Mouse (Mus musculus) lung, postnatal 0 days (tissue): ENCODE results near the gene Herc6. TPM values are rescaled to one million over a fixed set of nuclear protein-coding genes. Genes with fewer than 3 reads are reported as not detected.

Experiments used
- ATAC-seq: fragments of 200-750 bp; cut with Nextera tagmentation; 2 replicates; pipeline ENCODE4 v1.8.0; 2017; ENCODE audit warnings: moderate library complexity
- DNase-seq: peaks from one replicate; pipeline ENCODE4 v3.0.0-alpha.2; 2016; ENCODE audit warnings: low spot score
- H3K27ac ChIP-seq: fragments of 300-500 bp; sonication (generic); 2 replicates; pipeline ENCODE4 v1.5.1; 2014; ENCODE audit warnings: antibody characterized with exemption, mild to moderate bottlenecking, low read length, mixed read lengths
- H3K27me3 ChIP-seq: fragments of 300-500 bp; sonication (generic); replicated peaks from 2 replicates; pipeline ENCODE4 v1.6.1; 2014; ENCODE audit warnings: low read length, mixed read lengths; ENCODE audit not compliant: insufficient read depth
- H3K36me3 ChIP-seq: fragments of 300-500 bp; sonication (generic); 2 replicates; pipeline ENCODE4 v1.6.1; 2014; ENCODE audit warnings: low read length, mixed read lengths; ENCODE audit not compliant: insufficient read depth
- H3K4me1 ChIP-seq: fragments of 300-500 bp; sonication (generic); 2 replicates; pipeline ENCODE4 v1.6.1; 2014; ENCODE audit warnings: antibody characterized with exemption, low read depth, low read length, mixed read lengths; ENCODE audit not compliant: insufficient read depth
- H3K4me2 ChIP-seq: fragments of 300-500 bp; sonication (generic); replicated peaks from 2 replicates; pipeline ENCODE4 v1.6.1; 2014; ENCODE audit warnings: low read depth, mild to moderate bottlenecking, low read length, moderate library complexity, mixed read lengths
- H3K4me3 ChIP-seq: fragments of 300-500 bp; sonication (generic); 2 replicates; pipeline ENCODE4 v1.5.1; 2014; ENCODE audit warnings: low read depth, low read length
- H3K9ac ChIP-seq: fragments of 300-500 bp; sonication (generic); replicated peaks from 2 replicates; pipeline ENCODE4 v1.6.1; 2014; ENCODE audit warnings: low read depth, mild to moderate bottlenecking
- H3K9me3 ChIP-seq: fragments of 300-500 bp; sonication (generic); 2 replicates; pipeline ENCODE4 v1.6.1; 2016; ENCODE audit warnings: low read length, mixed read lengths
- CTCF ChIP-seq: IDR thresholded peaks from 2 replicates; pipeline ENCODE4 v1.5.1; 2016; ENCODE audit warnings: antibody characterized with exemption, mild to moderate bottlenecking
- EP300 ChIP-seq: IDR thresholded peaks from 2 replicates; pipeline ENCODE4 v1.6.1; 2016; ENCODE audit warnings: antibody characterized with exemption, mild to moderate bottlenecking, control low read depth
- WGBS: fragments of 180-500 bp; shearing (Covaris S2); extraction: QIAGEN DNeasy Blood & Tissue Kit; methylation state at CpG from one replicate; pipeline ENCODE4 v1.1.7; 2014; 5-methylcytosine and 5-hydroxymethylcytosine counted together
- polyA plus RNA-seq: library from polyadenylated mRNA; unstranded; fragments of >200 nt; fragmentation: Nextera tagmentation; extraction: Ambion mirVana; gene quantifications from 2 replicates; pipeline ENCODE4 v1.2.1, GENCODE M21; 2015

Gene Herc6
- polyA plus RNA-seq, 1 experiment from 2014 or later: 3.5 TPM

GRCm38 (mm10) chr6:57691467-57692261 is 110.9 kb downstream of the Herc6 start, which contains the start of gene Pyurf:
Pyurf (minus strand) TSS chr6:57692078.
- WGBS: under 1% methylated on average over 44 of the region's 52 CpGs
- H3K27ac ChIP-seq: peak within 1 kb of the TSS; percentile 91
- no peaks in the 10 kb centered on the region; the same call in 1 of the 2 replicates for H3K4me1 ChIP-seq
- TF ChIP-seq EP300: no peak
- TF ChIP-seq CTCF: 0 out of 2 replicates have a peak, but pooled peaks have one; percentile 26
- H3K4me3 ChIP-seq: peak within 1 kb of the TSS; percentile 71
- DNase-seq: peak; percentile 94
- H3K9ac ChIP-seq: peak within 1 kb of the TSS; percentile 56
- no peaks in the 10 kb centered on the region for H3K27me3 ChIP-seq
- peak within 1 kb of the TSS; percentile 78 for H3K4me2 ChIP-seq
- H3K36me3 ChIP-seq: no peaks in the 10 kb centered on the region; the same call in 1 of the 2 replicates
- no peaks in the 10 kb centered on the region for H3K9me3 ChIP-seq
- peak; percentile 99 for ATAC-seq

- WGBS: 81% methylated on average over 3 of the region's 3 CpGs
These were observed 112.3 kb downstream of the Herc6 start for GRCm38 (mm10) chr6:57693116-57693515.

GRCm38 (mm10) chr6:57701686-57702085 is 120.9 kb downstream of the Herc6 start:
- Histone ChIP-seq H3K9me3 (no peaks in the 10 kb centered on the region), H3K4me3 (no peak overlapping the region), H3K9ac (no peak overlapping the region), H3K27ac (no peak overlapping the region), H3K4me1 (no peaks in the 10 kb centered on the region), H3K36me3 (no peaks in the 10 kb centered on the region), H3K4me2 (no peak overlapping the region), H3K27me3 (no peaks in the 10 kb centered on the region)
- WGBS: 67% methylated on average over 4 of the region's 4 CpGs
- ATAC-seq (no peak), DNase-seq (no peak)
- no peak for TF ChIP-seq EP300
- TF ChIP-seq CTCF: no peak

More at GRCm38 (mm10) chr6:57693116-57693515, 112.3 kb downstream of the Herc6 start:
- Histone ChIP-seq H3K4me2 (no peak overlapping the region), H3K27ac (no peak overlapping the region), H3K4me1 (no peaks in the 10 kb centered on the region; the same call in 1 of the 2 replicates), H3K9ac (no peak overlapping the region), H3K27me3 (no peaks in the 10 kb centered on the region), H3K36me3 (no peaks in the 10 kb centered on the region; the same call in 1 of the 2 replicates), H3K9me3 (no peaks in the 10 kb centered on the region), H3K4me3 (no peak overlapping the region)
- ATAC-seq (no peak), DNase-seq (no peak)
- TF ChIP-seq EP300 (no peak), CTCF (no peak)

- TF ChIP-seq CTCF (no peak), EP300 (no peak)
- H3K27me3 ChIP-seq: no peaks in the 10 kb centered on the region
- ATAC-seq (no peak), DNase-seq (peak; percentile 37)
- peak within 1 kb of the TSS; percentile 69 for H3K4me2 ChIP-seq
- peak within 1 kb of the TSS; percentile 68 for H3K4me3 ChIP-seq
- peak within 1 kb of the TSS; percentile 60 for H3K9ac ChIP-seq
- no peaks in the 10 kb centered on the region for H3K9me3 ChIP-seq
- WGBS: under 1% methylated on average over 10 of the region's 10 CpGs
- H3K27ac ChIP-seq: peak within 1 kb of the TSS; percentile 93
- no peaks in the 10 kb centered on the region for H3K4me1 ChIP-seq
- no peaks in the 10 kb centered on the region for H3K36me3 ChIP-seq
These were observed 121.6 kb downstream of the Herc6 start, which contains the start of gene Lancl2 for GRCm38 (mm10) chr6:57702376-57702742. Lancl2 (plus strand) TSS chr6:57702540.

- H3K4me3 ChIP-seq: peak overlapping the region; percentile 68
- peak; percentile 97 for DNase-seq
- no peaks in the 10 kb centered on the region for H3K4me1 ChIP-seq
- no peak for TF ChIP-seq CTCF
- TF ChIP-seq EP300: no peak
- no peaks in the 10 kb centered on the region for H3K27me3 ChIP-seq
- H3K27ac ChIP-seq: peak overlapping the region; percentile 93
- no peaks in the 10 kb centered on the region for H3K9me3 ChIP-seq
- ATAC-seq: peak; percentile 100
- under 1% methylated on average over 59 of the region's 59 CpGs for WGBS
- peak overlapping the region; percentile 60 for H3K9ac ChIP-seq
- no peaks in the 10 kb centered on the region for H3K36me3 ChIP-seq
- H3K4me2 ChIP-seq: peak overlapping the region; percentile 69
These were observed 122.1 kb downstream of the Herc6 start for GRCm38 (mm10) chr6:57702743-57703499.

- Histone ChIP-seq H3K36me3 (no peaks in the 10 kb centered on the region), H3K9me3 (no peaks in the 10 kb centered on the region), H3K4me1 (no peaks in the 10 kb centered on the region), H3K27ac (peak overlapping the region; percentile 93), H3K27me3 (no peaks in the 10 kb centered on the region), H3K9ac (peak overlapping the region; percentile 60; the same call in 1 of the 2 replicates), H3K4me3 (peak overlapping the region; percentile 68), H3K4me2 (peak overlapping the region; percentile 69)
- TF ChIP-seq CTCF (no peak), EP300 (no peak)
- WGBS: 15% methylated on average over 2 of the region's 2 CpGs
- peak; percentile 61 for DNase-seq
- peak; percentile 15; the same call in 1 of the 2 replicates for ATAC-seq
These were observed 122.9 kb downstream of the Herc6 start for GRCm38 (mm10) chr6:57703703-57704102.
